Comparison of ENCODE assay signal across 8 mouse cellular contexts in genomic region chr1:51265926-51266325, GRCm38 (mm10). TPM values are rescaled to one million over a fixed set of nuclear protein-coding genes. Genes with fewer than 3 reads are reported as not detected.
DNase-seq lines count a peak whose midpoint lies in the region; ATAC-seq and TF ChIP-seq lines count a peak whose summit lies in the region.
"Had no signal": no experiment of that assay in that cellular context is flagged by ENCODE, and none has a peak within 500 bp of the region (broad histone marks: within the 10 kb centered on the region; RNA-seq: fewer than 3 reads in every experiment).

No protein-coding gene starts in this region.

- ATAC-seq in liver, postnatal 0 days: peak; percentile 73
- ATAC-seq: forebrain, embryonic 16.5 days had no signal

- TF ChIP-seq EP300 in liver, postnatal 0 days (IDR thresholded peaks at IDR 0.05; ENCODE audit: low read depth): peak; percentile 43; the same call in 1 of the 2 replicates

- no peak for TF ChIP-seq CTCF in liver, postnatal 0 days (IDR thresholded peaks at IDR 0.05; ENCODE audit: low read depth)

- peaks cover 18% of the 10 kb centered on the region; the same call in 1 of the 2 replicates for H3K4me1 ChIP-seq in brown adipose tissue, adult 24 weeks (ENCODE audit: control insufficient read depth, insufficient read depth, insufficient read length, low read length)
- no peaks in the 10 kb centered on the region for H3K4me1 ChIP-seq in liver, postnatal 0 days (ENCODE audit: insufficient read depth)

- no peaks in the 10 kb centered on the region for H3K36me3 ChIP-seq in liver, postnatal 0 days (replicated peaks; ENCODE audit: insufficient read depth, low read length)

- no peak overlapping the region for H3K4me3 ChIP-seq in brown adipose tissue, adult 24 weeks (ENCODE audit: insufficient read depth, low read depth, low read length)
- H3K4me3 ChIP-seq in liver, postnatal 0 days (ENCODE audit: low read depth, low read length): no peak overlapping the region

- intact Hi-C loops in left cerebral cortex, postnatal 36 days (cut with DNase I): no loop called here

- no peak overlapping the region for H3K4me2 ChIP-seq in liver, postnatal 0 days (ENCODE audit: low read depth, low read length)

- 29% methylated on average over 2 of the region's 2 CpGs for WGBS in liver, postnatal 0 days (ENCODE audit: insufficient replicate concordance)

- no peak overlapping the region for H3K9ac ChIP-seq in liver, postnatal 0 days (replicated peaks)

- H3K27ac ChIP-seq in brown adipose tissue, adult 24 weeks (replicated peaks; ENCODE audit: low read depth, low read length): peak overlapping the region; percentile 95
- H3K27ac ChIP-seq in liver, postnatal 0 days (ENCODE audit: low read depth): peak overlapping the region; percentile 45; the same call in 1 of the 2 replicates

- peak; percentile 25 for DNase-seq in 3T3-L1 (ENCODE audit: low read depth, low spot score)
- DNase-seq in heart, postnatal 4 days: peak; percentile 50
- no peak for DNase-seq in liver, postnatal 0 days
- no peak for DNase-seq in frontal cortex, postnatal 10 days (ENCODE audit: low spot score in 2 of 2)
- no peak for DNase-seq in left cerebral cortex, postnatal 36 days (ENCODE audit: low spot score in 2 of 2)
- no peak for DNase-seq in frontal cortex, postnatal 25 days (ENCODE audit: low spot score in 2 of 2)

- H3K27me3 ChIP-seq in liver, postnatal 0 days (ENCODE audit: insufficient read depth, low read length): no peaks in the 10 kb centered on the region

- no peaks in the 10 kb centered on the region for H3K9me3 ChIP-seq in liver, postnatal 0 days (ENCODE audit: low read length)

RNA-seq across cellular contexts. Expression of gene Cavin2, which starts 23.0 kb away (rescaled TPM):
- 104 and 140 TPM in 2 replicates for polyA plus RNA-seq in brown adipose tissue, adult 24 weeks (2012; ENCODE audit: insufficient read depth, insufficient read length, missing spikeins)
- 100 to 1,000 TPM; 203 to 211 TPM for total RNA-seq in heart, postnatal 4 days (2021)
- polyA plus RNA-seq in liver, postnatal 0 days (2015; fragmentation: Nextera tagmentation; extraction: Ambion mirVana): 24.7 and 28.0 TPM in 2 replicates
- 1 to 10 TPM; 8.6 TPM for total RNA-seq in left cerebral cortex, postnatal 36 days (2021)

Comparison
In these comparisons a context has a peak if more than half of its experiments do, and no peak if none do; other contexts are left out.
1. DNase-seq: peak in 3T3-L1 (single experiment) and heart, postnatal 4 days (single experiment); none in liver, postnatal 0 days (single experiment), frontal cortex, postnatal 10 days (0 of 2), left cerebral cortex, postnatal 36 days (0 of 2) and frontal cortex, postnatal 25 days (0 of 2).
2. RNA of gene Cavin2, which starts 23.0 kb away (total RNA-seq): 203 to 211 TPM in heart, postnatal 4 days; 8.6 TPM in left cerebral cortex, postnatal 36 days; every median in the first group is over 10 times any median in the second.